Mouse (Mus musculus): ENCODE measurements around the gene Prlhr.

Gene Prlhr

GRCm38 (mm10) chr19:60432347-60433129, 35.6 kb downstream of the Prlhr start:
- no peak for DNase-seq (ENCODE audit: low spot score in 2 of 2)

GRCm38 (mm10) chr19:60417611-60418010, 50.5 kb downstream of the Prlhr start:
- no peak for DNase-seq (ENCODE audit: low spot score in 2 of 2)
